Mouse (Mus musculus): ENCODE results near the gene Dedd. TPM values are rescaled to one million over a fixed set of nuclear protein-coding genes. Genes with fewer than 3 reads are reported as not detected.

The Dedd gene
- total RNA-seq, 2 experiments from 2014 or later: 36.1 to 37.4 TPM

- peak; percentile 85 for TF ChIP-seq CTCF (conservative IDR thresholded peaks at IDR 0.05)
- DNase-seq (ENCODE audit: low spot score in 2 of 2): peak; percentile 76 to 82
- peak overlapping the region; percentile 50 for H3K4me3 ChIP-seq
- peak overlapping the region; percentile 70 for H3K27ac ChIP-seq
Measured at GRCm38 (mm10) chr1:171379935-171380599, 51.1 kb downstream of the Dedd start.

- Histone ChIP-seq H3K27ac (no peak overlapping the region), H3K4me3 (no peak overlapping the region)
- no peak for DNase-seq (ENCODE audit: low spot score in 2 of 2)
- TF ChIP-seq CTCF (conservative IDR thresholded peaks at IDR 0.05): peak; percentile 49
Measured at GRCm38 (mm10) chr1:171382096-171382620, 53.2 kb downstream of the Dedd start.

- DNase-seq (ENCODE audit: low spot score in 2 of 2): no peak
- no peak overlapping the region for H3K27ac ChIP-seq
- H3K4me3 ChIP-seq: no peak overlapping the region
- TF ChIP-seq CTCF (conservative IDR thresholded peaks at IDR 0.05): no peak
Measured at GRCm38 (mm10) chr1:171384361-171384760, 55.4 kb downstream of the Dedd start.

- Histone ChIP-seq H3K4me3 (no peak overlapping the region), H3K27ac (no peak overlapping the region)
- TF ChIP-seq CTCF (conservative IDR thresholded peaks at IDR 0.05): peak; percentile 18; the same call in 1 of the 2 replicates
- no peak for DNase-seq (ENCODE audit: low spot score in 2 of 2)
Measured at GRCm38 (mm10) chr1:171385171-171385570, 56.2 kb downstream of the Dedd start.

GRCm38 (mm10) chr1:171387099-171387498, 58.2 kb downstream of the Dedd start:
- no peak overlapping the region for H3K4me3 ChIP-seq
- no peak for DNase-seq (ENCODE audit: low spot score in 2 of 2)
- H3K27ac ChIP-seq: no peak overlapping the region
- peak; percentile 62 for TF ChIP-seq CTCF (conservative IDR thresholded peaks at IDR 0.05)

- H3K27ac ChIP-seq: peak within 1 kb of the TSS; percentile 39; the same call in 1 of the 2 replicates
- peak in 1 of 2 experiments; percentile 24 for DNase-seq (ENCODE audit: low spot score in 2 of 2)
- no peak within 1 kb of the TSS for H3K4me3 ChIP-seq
- TF ChIP-seq CTCF (conservative IDR thresholded peaks at IDR 0.05): no peak
Measured at GRCm38 (mm10) chr1:171388376-171389102, 59.6 kb downstream of the Dedd start, which contains the start of gene Arhgap30. TSS of gene Arhgap30 (plus strand) at chr1:171388954.

GRCm38 (mm10) chr1:171390101-171390500, 61.2 kb downstream of the Dedd start:
- TF ChIP-seq CTCF (conservative IDR thresholded peaks at IDR 0.05): no peak
- no peak for DNase-seq (ENCODE audit: low spot score in 2 of 2)
- Histone ChIP-seq H3K27ac (no peak overlapping the region), H3K4me3 (no peak overlapping the region)

Other genes with a start within 250 kb of the Dedd start
- 1 to 10 TPM in 1 of 2 experiments, under 1 TPM in 1; 0.76 to 2.4 TPM for gene Cfap126, start 215.2 kb upstream of the Dedd start, total RNA-seq (2021)
- 100 to 1,000 TPM; 185 to 201 TPM for gene Sdhc, start 178.5 kb upstream of the Dedd start, total RNA-seq (2021)
- not detected for gene Mpz, start 178.4 kb upstream of the Dedd start, total RNA-seq (2021)
- 10 to 100 TPM; 40.4 to 40.9 TPM for gene Pcp4l1, start 132.9 kb upstream of the Dedd start, total RNA-seq (2021)
- under 1 TPM in 1 of 2 experiments, not detected in 1; 0.15 TPM for gene Nr1i3, start 115.2 kb upstream of the Dedd start, total RNA-seq (2021)
- 10 to 100 TPM; 70.8 to 76.7 TPM for gene Tomm40l, start 106.6 kb upstream of the Dedd start, total RNA-seq (2021)
- gene Apoa2, start 104.1 kb upstream of the Dedd start, total RNA-seq (2021): 1 to 10 TPM; 1.2 to 1.9 TPM
- gene Fcer1g, start 94.8 kb upstream of the Dedd start, total RNA-seq (2021): 10 to 100 TPM; 14.9 to 17.2 TPM
- gene Adamts4, start 78.7 kb upstream of the Dedd start, total RNA-seq (2021): 10 to 100 TPM in 1 of 2 experiments, 1 to 10 TPM in 1; 9.6 to 10.9 TPM
- gene Ndufs2, start 77.8 kb upstream of the Dedd start, total RNA-seq (2021): 100 to 1,000 TPM; 254 to 273 TPM
- gene B4galt3, start 58.8 kb upstream of the Dedd start, total RNA-seq (2021): 10 to 100 TPM; 73.1 to 79.3 TPM
- gene Ppox, start 48.0 kb upstream of the Dedd start, total RNA-seq (2021): 10 to 100 TPM; 31.2 to 42.1 TPM
- gene Usp21, start 41.2 kb upstream of the Dedd start, total RNA-seq (2021): 10 to 100 TPM; 61.9 to 76.6 TPM
- gene Ufc1, start 34.1 kb upstream of the Dedd start, total RNA-seq (2021): 100 to 1,000 TPM; 105 to 113 TPM
- 10 to 100 TPM; 42.8 to 45.9 TPM for gene Nit1, start 16.5 kb downstream of the Dedd start, total RNA-seq (2021)
- 100 to 1,000 TPM; 154 to 163 TPM for gene Pfdn2, start 16.5 kb downstream of the Dedd start, total RNA-seq (2021)
- 1 to 10 TPM; 7.7 to 8.7 TPM for gene Klhdc9, start 31.7 kb downstream of the Dedd start, total RNA-seq (2021)
- 1 to 10 TPM; 5.1 to 6.1 TPM for gene Nectin4, start 41.0 kb downstream of the Dedd start, total RNA-seq (2021)
- 1 to 10 TPM; 1.9 to 2.2 TPM for gene Arhgap30, start 59.8 kb downstream of the Dedd start, total RNA-seq (2021)
- 100 to 1,000 TPM; 126 to 128 TPM for gene Usf1, start 82.2 kb downstream of the Dedd start, total RNA-seq (2021)
- gene Tstd1, start 89.7 kb downstream of the Dedd start, total RNA-seq (2021): 1 to 10 TPM; 4.1 to 5.6 TPM
- 1 to 10 TPM; 5.7 to 6.9 TPM for gene F11r, start 108.4 kb downstream of the Dedd start, total RNA-seq (2021)
- 1 to 10 TPM; 6.2 to 7.2 TPM for gene Alyref2, start 174.3 kb downstream of the Dedd start, total RNA-seq (2021)
- not detected for gene Itln1, start 206.1 kb downstream of the Dedd start, total RNA-seq (2021)
- not detected for gene Cd244a, start 230.0 kb downstream of the Dedd start, total RNA-seq (2021)